Mouse (Mus musculus) stomach, postnatal 0 days (tissue): ENCODE measurements around the gene 9530068E07Rik.

Experiments
- CTCF ChIP-seq: IDR thresholded peaks from 2 replicates; pipeline ENCODE4 v1.5.1; 2016; ENCODE audit warnings: antibody characterized with exemption, low read depth, mild to moderate bottlenecking, moderate library complexity
- EP300 ChIP-seq: optimal IDR thresholded peaks from 2 replicates; pipeline ENCODE3; 2016; ENCODE audit warnings: antibody characterized with exemption

GRCm38 (mm10) chr11:52377579-52377978, 18.6 kb upstream of the 9530068E07Rik start:
- TF ChIP-seq CTCF (no peak), EP300 (no peak)
